Mouse (Mus musculus) cerebellum, adult 9-11 months (tissue): ENCODE data around the gene Ppm1m.

Experiments used
- DNase-seq: peaks from one replicate; pipeline ENCODE4 v3.0.0; 2022

Gene Ppm1m

GRCm38 (mm10) chr9:106199535-106200272, at the start of gene Ppm1m:
Ppm1m (minus strand) TSS chr9:106199746.
- DNase-seq = no peak

- peak; percentile 92 for DNase-seq
Measured at GRCm38 (mm10) chr9:106242813-106243488, 43.4 kb upstream of the Ppm1m start.

GRCm38 (mm10) chr9:106241541-106242164, 42.1 kb upstream of the Ppm1m start:
- no peak for DNase-seq

- no peak for DNase-seq
Measured at GRCm38 (mm10) chr9:106237878-106238277, 38.3 kb upstream of the Ppm1m start.

GRCm38 (mm10) chr9:106237401-106237800, 37.9 kb upstream of the Ppm1m start:
- DNase-seq = no peak

- no peak for DNase-seq
Measured at GRCm38 (mm10) chr9:106236818-106237211, 37.3 kb upstream of the Ppm1m start.

- no peak for DNase-seq
Measured at GRCm38 (mm10) chr9:106236156-106236817, 36.7 kb upstream of the Ppm1m start.

- no peak for DNase-seq
Measured at GRCm38 (mm10) chr9:106235194-106235830, 35.8 kb upstream of the Ppm1m start.

- DNase-seq = no peak
Measured at GRCm38 (mm10) chr9:106233953-106234352, 34.4 kb upstream of the Ppm1m start.

GRCm38 (mm10) chr9:106232956-106233355, 33.4 kb upstream of the Ppm1m start:
- DNase-seq = no peak

GRCm38 (mm10) chr9:106231816-106232215, 32.3 kb upstream of the Ppm1m start:
- DNase-seq = no peak

- no peak for DNase-seq
Measured at GRCm38 (mm10) chr9:106231220-106231619, 31.7 kb upstream of the Ppm1m start.

- no peak for DNase-seq
Measured at GRCm38 (mm10) chr9:106230734-106231106, 31.2 kb upstream of the Ppm1m start.

- DNase-seq = no peak
Measured at GRCm38 (mm10) chr9:106230051-106230733, 30.6 kb upstream of the Ppm1m start.

GRCm38 (mm10) chr9:106227790-106228429, 28.4 kb upstream of the Ppm1m start:
- DNase-seq = no peak

- peak; percentile 35 for DNase-seq
Measured at GRCm38 (mm10) chr9:106226151-106226682, 26.7 kb upstream of the Ppm1m start.

- DNase-seq = no peak
Measured at GRCm38 (mm10) chr9:106225469-106226150, 26.1 kb upstream of the Ppm1m start.

- DNase-seq = no peak
Measured at GRCm38 (mm10) chr9:106222994-106223393, 23.4 kb upstream of the Ppm1m start.

- no peak for DNase-seq
Measured at GRCm38 (mm10) chr9:106222261-106222851, 22.8 kb upstream of the Ppm1m start, which contains the start of gene Tlr9. Tlr9 (plus strand) TSS chr9:106222598.

- DNase-seq = no peak
Measured at GRCm38 (mm10) chr9:106220894-106221523, 21.5 kb upstream of the Ppm1m start.
